Mouse (Mus musculus) E14TG2a.4 (cell line): Measurements from ENCODE around the gene Cryab.

Experiments used
- CTCF ChIP-seq: conservative IDR thresholded peaks from 2 replicates; pipeline ENCODE4 v1.5.1; 2014; ENCODE audit warnings: low read length
- POU5F1 ChIP-seq: IDR thresholded peaks from 2 replicates; pipeline ENCODE4 v1.6.1; 2014; ENCODE audit warnings: low read length, borderline replicate concordance

DNA sequence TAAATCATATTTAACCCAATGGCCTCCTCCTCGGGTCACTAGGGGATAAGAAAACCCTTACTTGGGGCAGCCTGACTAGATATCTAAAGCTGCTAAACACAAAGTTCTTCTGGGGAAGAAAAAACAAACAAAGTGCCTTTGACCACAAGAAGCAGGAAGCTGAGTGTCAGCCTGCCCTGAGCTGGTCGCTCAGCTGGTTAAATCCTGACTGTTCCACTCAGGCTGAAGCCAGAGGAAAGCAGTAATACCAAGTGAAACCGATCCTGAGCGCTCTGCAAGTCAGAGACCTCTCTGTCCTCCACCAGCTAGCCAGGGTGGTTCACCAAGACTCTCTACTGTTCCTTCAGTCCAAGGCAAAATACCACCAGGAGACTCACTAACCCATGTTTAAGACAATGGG is 21.5 kb upstream of the Cryab start:
- TF ChIP-seq CTCF (no peak), POU5F1 (no peak)
